Comparison of ENCODE assay signal across 8 mouse cellular contexts in the genomic region with DNA sequence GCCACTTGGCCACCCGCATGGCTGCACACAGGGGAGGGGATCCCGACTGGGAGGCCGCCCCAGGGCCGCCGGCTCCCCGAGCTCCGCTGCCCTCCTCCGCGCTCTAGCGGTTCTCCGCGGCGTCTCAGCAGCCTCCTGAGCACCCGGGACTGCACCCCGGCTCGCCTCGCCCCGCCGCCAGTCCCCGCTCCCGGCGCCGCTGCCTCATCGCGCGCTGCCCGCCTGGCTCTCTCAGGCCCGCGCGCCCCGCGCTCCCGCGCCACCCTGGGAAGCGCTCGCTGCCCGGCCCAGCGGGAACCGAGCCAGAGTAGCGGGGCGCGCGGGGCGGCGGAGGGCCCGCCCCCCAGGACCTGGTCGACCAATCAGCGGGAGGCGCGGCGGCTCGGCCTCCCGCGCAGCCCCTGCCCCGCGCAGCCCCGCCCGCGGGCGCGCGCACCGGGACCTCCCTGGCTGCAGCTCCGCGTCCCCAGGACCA.
DNase-seq lines count a peak whose midpoint lies in the region; ATAC-seq lines count a peak whose summit lies in the region.

No protein-coding gene starts in this region.

- DNase-seq in ZHBTc4 (ENCODE audit: low read depth, low spot score): peak; percentile 82
- peak; percentile 87 to 94 for DNase-seq in cerebellum, postnatal 25 days
- peak; percentile 90 for DNase-seq in frontal cortex, postnatal 36 days (ENCODE audit: low spot score in 2 of 2)
- peak; percentile 90 to 93 for DNase-seq in layer of hippocampus, postnatal 25 days (ENCODE audit: extremely low spot score in 1 of 2, low spot score in 1 of 2)
- peak; percentile 6 for DNase-seq in lung, postnatal 36 days
- peak; percentile 94 for DNase-seq in right cerebral cortex, postnatal 25 days
- peak; percentile 75 for DNase-seq in yolk sac, embryonic 10.5 days (ENCODE audit: low spot score)

- no peaks in the 10 kb centered on the region for H3K36me3 ChIP-seq in hindbrain, embryonic 13.5 days

- peak overlapping the region; percentile 99 for H3K4me2 ChIP-seq in hindbrain, embryonic 13.5 days

- H3K4me1 ChIP-seq in hindbrain, embryonic 13.5 days (replicated peaks): peaks cover 17% of the 10 kb centered on the region

- peaks cover 37% of the 10 kb centered on the region for H3K27me3 ChIP-seq in hindbrain, embryonic 13.5 days

- peak overlapping the region; percentile 82 for H3K9ac ChIP-seq in hindbrain, embryonic 13.5 days

- ATAC-seq in hindbrain, embryonic 13.5 days (ENCODE audit: low FRiP score): peak; percentile 89

- H3K9me3 ChIP-seq in hindbrain, embryonic 13.5 days: no peaks in the 10 kb centered on the region

- peak overlapping the region; percentile 71 for H3K4me3 ChIP-seq in hindbrain, embryonic 13.5 days

- H3K27ac ChIP-seq in hindbrain, embryonic 13.5 days: peak overlapping the region; percentile 67

- WGBS in hindbrain, embryonic 13.5 days: under 1% methylated on average over 40 of the region's 65 CpGs

Comparison
In these comparisons a context has a peak if more than half of its experiments do, and no peak if none do; other contexts are left out.
1. Peak in every context shown above with its lines: DNase-seq, ATAC-seq, H3K4me3 ChIP-seq and H3K27ac ChIP-seq.
2. DNase-seq: peak in every context shown above with its lines; median percentile 94 in right cerebral cortex, postnatal 25 days; 92 in layer of hippocampus, postnatal 25 days; 90 in cerebellum, postnatal 25 days; 90 in frontal cortex, postnatal 36 days; 82 in ZHBTc4; 75 in yolk sac, embryonic 10.5 days; 6 in lung, postnatal 36 days.